Mouse (Mus musculus): ENCODE results near the gene Tgfbr3.

DNA sequence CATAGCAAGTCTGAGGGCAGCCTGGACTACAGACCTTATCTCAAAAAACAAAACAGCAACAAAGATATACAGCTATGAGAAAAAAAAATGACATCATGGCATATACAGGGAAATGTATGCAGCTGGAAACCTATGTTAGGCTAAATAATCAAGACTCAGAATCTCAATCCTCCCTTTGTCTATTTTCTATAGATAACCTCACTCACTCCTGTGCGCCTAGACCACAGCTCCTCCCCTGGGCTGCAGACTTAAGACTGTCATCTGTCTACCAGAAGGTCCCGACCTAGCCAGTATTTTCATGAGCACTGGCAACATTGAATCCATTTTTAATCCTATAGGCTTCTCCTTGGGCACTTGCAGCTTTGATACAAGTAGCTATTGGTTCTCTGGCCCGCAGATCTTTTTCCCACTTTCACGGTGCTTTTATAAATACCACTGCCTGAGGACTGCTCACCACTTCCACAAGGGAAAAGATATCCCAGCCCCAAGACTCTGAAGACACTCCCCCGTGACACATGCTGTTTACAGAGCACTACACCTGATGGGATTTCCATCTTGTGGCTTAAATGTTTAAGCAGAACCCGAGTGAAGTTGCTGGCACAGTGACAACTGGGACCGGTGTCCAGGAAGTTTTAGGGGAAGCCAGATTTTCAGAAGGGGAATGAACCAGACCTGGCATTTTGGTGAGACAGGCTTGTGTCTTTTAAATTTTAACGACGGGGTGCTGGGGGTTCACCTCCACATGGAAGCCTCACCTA lies 138.7 kb downstream of the Tgfbr3 start:
- TF ChIP-seq CTCF (IDR thresholded peaks at IDR 0.05; ENCODE audit: extremely low read depth, insufficient read length, insufficient replicate concordance, low read depth, low read length) (no peak), POLR2A (IDR thresholded peaks at IDR 0.05; ENCODE audit: low read depth, low read length) (no peak)

All from small intestine, adult 2 months (tissue).